Mouse (Mus musculus) mouse trophoblast stem cell (cell line): ENCODE data around the gene Itih1.

Experiments
- in situ Hi-C, 2 experiments: fragments of 300-500 bp; cut with MseI, MboI; formaldehyde crosslinking; loops; 2 replicates in 1 of 2; 3 replicates in 1 of 2; pipeline ENCODE4 v1.15.1; 2025

The Itih1 gene

DNA sequence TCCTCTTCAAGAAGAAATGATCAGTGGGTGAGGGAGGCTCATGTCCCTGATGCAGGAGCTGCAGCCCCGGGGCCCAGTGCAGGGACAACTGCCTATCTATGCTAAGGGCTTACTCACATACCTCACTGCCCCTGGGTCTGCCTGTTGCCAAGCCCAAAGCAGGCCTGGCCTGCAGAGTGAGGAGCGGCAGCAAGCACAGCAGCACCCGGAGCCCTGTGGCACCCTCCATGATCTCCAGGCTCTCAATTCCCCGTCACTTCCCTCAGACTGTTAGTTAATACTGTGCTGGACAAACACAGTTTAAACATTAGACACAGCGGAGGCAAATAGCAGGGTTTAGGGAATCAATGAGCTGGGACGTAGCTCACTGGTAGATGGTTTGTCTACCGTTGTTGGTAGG, at the start of gene Itih1:
TSS of gene Itih1 (minus strand) at position 252 of the 400 bp plus-strand sequence.
- in situ Hi-C loops, result loop anchor here in 1 of 2 experiments (10.0 kb wide), 1 partner anchor 78 kb away; no protein-coding TSS in a partner anchor

DNA sequence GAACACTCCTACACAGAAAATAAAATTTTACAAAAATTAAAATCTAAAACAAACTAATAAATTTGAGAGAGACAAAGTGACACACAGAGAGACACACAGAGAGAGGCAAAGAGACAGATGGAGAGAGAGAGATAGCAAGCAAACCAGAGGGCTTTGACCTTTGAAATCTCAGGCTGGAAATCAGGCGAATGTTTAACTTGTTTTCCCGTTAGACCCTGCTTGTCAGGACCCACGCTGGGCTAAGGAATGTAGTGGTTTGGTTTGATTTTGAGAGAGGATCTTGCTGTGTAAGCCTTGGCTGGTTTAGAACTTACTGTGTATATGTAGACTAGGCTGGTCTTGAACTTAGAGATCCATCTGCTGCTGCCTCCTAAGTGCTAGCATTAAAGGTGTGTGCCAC, 33.1 kb upstream of the Itih1 start:
- in situ Hi-C loops, result no loop called here

- in situ Hi-C loops, result no loop called here
These were observed 31.1 kb upstream of the Itih1 start for GRCm38 (mm10) chr14:30974204-30974603.

DNA sequence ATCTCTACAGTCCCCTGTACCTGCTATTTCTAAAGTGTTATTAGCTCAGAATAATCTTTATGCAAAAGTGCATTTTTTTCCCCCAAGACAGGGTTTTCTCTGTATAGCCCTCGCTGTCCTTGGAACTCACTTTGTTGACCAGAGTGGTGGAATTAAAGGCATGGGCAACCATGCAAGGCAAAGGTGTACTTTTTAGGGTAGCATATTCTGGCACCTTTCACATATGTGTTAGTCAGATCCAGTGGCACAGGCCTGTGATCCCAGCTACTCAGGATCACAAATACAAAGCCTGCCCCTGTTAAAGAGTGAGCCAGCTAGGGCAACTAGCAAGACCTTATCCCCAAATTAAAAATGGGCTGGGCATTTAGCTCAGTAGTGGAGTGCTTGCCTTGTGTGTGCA, 17.3 kb upstream of the Itih1 start:
- in situ Hi-C loops, result no loop called here

DNA sequence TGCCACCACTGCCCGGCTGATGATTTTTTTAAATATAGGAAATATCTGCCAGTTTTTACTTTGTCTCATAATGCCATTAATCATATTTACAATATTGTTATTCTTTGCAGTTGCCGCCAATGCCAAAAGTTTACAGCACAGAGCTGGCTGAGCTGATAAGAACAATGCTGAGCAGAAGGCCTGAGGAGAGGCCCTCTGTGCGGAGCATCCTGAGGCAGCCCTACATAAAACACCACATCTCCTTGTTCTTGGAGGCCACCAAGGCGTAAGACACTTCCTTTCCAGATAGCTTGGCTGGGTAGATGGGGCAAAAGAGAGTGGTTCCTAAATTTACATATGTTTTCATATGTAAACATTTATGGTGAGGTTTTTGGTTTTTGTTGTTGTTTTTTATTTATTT, 15.9 kb upstream of the Itih1 start:
- in situ Hi-C loops, result no loop called here

GRCm38 (mm10) chr14:30958517-30958916, 15.4 kb upstream of the Itih1 start:
- in situ Hi-C loops, result no loop called here

GRCm38 (mm10) chr14:30951154-30951825, 8.2 kb upstream of the Itih1 start, which contains the start of gene Nek4:
Nek4 (plus strand) TSS chr14:30951377.
- in situ Hi-C loops, result no loop called here

- in situ Hi-C loops, result loop anchor here in 1 of 2 experiments (10.0 kb wide), 1 partner anchor 85 kb away; no protein-coding TSS in a partner anchor
These were observed 6.9 kb upstream of the Itih1 start for GRCm38 (mm10) chr14:30949986-30950385.

DNA sequence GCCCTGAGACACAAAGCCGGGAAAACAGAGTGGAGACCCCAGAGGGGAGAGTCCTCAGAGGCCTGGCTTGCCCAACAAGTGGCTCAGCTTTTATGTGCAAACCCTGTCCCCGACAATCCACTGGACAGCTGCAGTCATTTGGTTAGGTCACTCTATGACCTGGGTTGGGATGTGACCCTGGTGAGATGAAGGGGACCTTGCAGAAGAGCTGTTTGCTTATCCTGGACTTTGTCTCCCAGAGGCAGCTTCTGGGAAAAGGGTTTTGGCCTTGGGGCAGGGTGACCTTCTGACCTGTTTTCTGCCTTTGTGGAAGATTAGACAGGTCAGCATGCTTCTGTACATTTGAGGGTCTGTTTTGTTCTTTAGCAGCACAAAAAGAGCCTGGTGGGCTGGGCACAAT, 1.7 kb upstream of the Itih1 start:
- in situ Hi-C loops, result loop anchor here in 1 of 2 experiments (10.0 kb wide), 1 partner anchor 80 kb away; no protein-coding TSS in a partner anchor

DNA sequence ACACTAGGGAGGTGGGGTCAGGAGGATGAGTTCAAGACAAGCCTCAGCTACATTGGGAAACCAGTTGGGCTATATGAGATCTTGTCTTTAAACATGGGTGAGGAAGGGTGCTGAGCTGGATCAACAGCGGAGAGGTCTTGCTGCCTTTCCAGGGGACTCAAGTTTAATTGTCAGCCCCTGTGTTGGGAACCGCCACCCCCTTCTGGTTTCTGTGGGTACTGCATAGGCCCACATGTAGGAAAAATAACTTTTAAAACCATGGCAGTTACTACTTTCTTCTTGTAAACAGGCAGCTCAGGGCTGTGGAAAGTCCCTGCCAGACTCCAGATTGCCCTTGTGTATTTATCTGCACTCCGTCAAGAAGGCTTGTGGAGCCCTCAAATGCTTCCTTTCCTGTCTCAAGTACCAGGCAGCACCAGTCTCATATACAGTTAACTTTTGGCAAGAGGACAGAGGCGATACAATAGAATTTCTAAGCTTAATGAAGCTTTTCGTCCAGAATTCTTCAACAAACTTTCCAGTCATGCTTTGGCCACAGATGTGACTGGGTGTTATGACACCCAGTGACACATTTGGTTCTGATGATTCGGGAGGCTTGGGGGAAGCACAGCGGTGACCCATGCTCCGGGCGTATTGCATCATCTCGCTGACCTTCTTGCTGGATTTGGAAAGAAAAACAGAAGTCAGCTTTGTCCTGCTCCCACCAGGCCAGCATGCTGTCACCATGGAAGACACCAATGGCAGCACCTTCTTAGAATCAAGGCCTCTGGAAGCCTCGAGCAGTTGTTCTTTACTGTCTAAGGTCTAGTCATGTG, 978 bp upstream of the Itih1 start:
- in situ Hi-C loops, result loop anchor here in 1 of 2 experiments (10.0 kb wide), 1 partner anchor 79 kb away; no protein-coding TSS in a partner anchor

- in situ Hi-C loops, result loop anchor here in 1 of 2 experiments (10.0 kb wide), 1 partner anchor 77 kb away; no protein-coding TSS in a partner anchor
These were observed 835 bp downstream of the Itih1 start for GRCm38 (mm10) chr14:30942254-30942653.

GRCm38 (mm10) chr14:30933351-30933750, 9.7 kb downstream of the Itih1 start:
- in situ Hi-C loops, result no loop called here

DNA sequence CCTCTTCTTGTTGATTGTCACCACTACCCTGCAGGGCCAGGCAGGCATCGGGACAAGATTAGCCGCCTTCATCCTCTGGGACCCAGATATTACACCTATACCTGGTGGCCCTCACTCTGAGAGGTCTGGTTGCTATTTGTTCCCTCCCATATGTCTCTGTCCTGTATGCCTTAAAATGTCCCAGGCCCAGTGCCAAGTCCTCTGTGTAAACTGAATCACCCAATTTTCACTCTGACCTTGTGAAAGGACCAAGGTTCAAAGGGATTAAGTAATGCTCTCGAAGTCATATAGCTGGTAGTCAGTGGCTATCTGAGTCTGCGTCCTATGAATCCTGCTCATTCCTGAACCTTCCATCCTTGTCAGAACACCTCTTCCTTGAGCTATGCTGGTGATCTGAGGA, 12.7 kb downstream of the Itih1 start:
- in situ Hi-C loops, result no loop called here

DNA sequence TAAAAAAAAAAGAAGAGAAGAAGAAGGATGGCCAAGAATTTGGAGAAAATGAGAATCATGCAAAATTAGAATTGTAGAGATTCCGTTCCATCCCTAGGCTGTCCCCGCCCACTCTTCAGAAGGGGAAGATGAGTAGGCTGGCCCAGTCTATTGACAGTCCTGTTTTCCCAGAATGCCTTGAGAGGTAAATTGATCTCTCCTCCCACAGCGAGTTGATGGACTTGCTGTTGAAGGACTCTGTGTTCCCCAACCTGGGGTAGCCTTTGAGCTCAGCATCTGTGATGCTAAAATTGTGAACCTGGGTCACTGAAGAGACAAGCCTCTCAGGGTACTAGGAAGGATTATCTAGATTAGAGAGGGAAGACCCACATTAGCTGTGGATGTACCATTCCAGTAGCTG, 17.6 kb downstream of the Itih1 start:
- in situ Hi-C loops, result no loop called here

DNA sequence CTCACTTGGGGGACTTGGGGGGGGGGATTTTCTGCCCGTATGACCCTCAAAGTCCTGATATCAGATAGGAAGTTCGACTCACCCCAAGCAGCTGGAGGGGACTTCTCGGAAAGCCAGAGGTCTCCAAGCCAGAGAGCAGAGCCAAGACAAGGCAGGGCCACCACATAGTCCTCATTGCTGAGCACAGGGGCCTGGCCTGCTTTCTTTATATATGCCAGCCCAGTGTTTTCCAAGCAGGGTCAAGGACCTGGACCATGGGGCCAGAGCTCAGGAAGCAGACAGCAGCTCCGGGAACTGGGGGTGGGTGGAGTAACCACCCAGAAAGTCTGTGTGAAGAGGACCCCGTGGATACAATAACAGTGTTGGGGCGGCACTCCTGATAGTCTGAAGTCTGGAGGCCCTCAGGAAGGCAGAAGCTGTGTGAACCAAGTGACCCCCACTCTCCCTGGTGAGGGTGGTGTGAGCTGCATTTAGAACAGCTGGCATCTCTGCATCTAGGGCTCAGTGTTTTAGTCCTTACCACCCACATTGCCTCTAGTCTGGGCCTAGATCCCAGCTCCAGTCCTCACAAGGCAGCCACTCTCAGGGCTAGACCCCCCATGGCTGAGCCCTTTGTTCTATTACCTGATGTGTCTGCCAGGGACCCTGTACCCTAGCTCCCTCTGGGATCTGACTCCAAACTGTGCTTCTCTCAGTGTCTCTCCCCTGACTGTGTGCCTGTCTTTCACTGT, 19.5 kb downstream of the Itih1 start, which contains the start of gene Itih3:
TSS of gene Itih3 (minus strand) at position 386 of the 731 bp plus-strand sequence.
- in situ Hi-C loops, result no loop called here

GRCm38 (mm10) chr14:30922053-30922670, 20.9 kb downstream of the Itih1 start:
- in situ Hi-C loops, result no loop called here

DNA sequence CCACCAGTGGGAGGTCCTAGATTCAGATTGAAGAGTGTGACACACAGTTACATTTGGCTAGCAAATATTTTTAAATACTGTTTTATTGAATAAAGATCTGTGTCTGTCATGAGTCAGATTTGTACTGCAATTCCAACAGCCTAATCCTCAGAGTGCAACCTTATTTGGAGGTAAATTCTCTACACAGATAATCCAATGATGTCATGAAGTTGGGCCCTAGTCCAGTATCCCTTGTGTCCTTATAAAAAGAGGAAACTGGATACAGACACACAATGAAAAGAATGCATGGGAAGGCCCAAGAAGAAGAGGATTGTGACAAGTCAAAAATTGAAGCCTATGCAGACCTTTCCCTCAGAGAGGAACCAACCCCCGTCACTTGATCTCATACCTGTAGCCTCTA, 26.6 kb downstream of the Itih1 start:
- in situ Hi-C loops, result no loop called here

DNA sequence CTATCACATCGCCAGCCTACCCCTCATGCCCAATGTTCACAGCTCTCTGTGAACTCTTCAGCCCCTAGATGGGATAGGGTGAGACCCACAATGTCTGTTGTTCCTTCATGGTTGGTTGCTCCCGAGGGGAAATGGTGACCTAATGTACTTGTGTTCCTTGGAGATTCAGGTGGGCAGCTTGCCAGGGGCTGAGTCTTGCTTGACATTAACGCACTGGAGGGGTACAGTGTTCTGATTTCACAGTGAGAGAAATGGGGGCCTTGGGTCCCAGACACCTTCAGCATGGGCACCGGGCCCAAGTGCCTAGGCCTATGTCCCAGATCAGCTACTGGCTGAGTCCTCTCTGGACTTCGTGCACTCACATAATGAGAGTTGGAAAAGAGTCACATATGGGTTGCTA, 29.7 kb downstream of the Itih1 start:
- in situ Hi-C loops, result no loop called here

DNA sequence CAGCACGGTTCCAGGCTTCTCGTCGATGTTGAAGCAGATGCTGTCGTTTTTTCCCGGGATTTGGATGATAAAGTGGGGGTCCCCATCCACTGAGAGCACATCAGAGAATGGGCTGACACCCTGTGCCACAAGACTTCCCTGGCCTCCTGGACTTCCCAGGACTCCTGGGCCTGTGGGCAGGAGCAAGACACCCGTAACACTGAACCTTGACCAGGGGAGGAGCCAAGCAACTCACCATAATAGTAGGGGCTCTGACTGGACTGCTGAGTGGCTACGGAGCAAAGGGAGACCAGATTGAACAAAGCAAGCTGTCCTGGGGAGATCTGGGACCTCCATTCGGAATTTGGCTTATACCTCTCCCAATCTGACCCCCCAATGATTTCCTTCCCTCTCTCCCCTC, 30.4 kb downstream of the Itih1 start:
- in situ Hi-C loops, result no loop called here

DNA sequence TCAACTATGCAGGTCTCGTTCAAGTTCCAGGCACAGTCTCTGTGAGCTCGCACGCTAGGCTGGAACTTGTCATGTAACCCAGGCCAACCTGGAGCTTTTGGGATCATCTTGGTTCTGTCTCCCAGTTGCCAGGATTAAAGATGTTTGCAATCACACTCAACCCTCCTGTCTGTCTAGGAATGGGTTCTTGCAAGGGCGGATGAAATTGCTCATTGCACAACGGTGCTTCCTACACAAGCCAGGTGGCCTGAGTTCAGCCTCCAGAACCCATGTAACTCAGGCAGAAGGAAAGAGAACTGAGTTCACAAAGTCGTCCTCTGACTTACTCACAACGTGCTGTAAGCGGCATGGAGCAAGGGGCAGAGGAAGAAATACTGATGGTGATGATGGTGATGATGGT, 31.9 kb downstream of the Itih1 start:
- in situ Hi-C loops, result no loop called here

GRCm38 (mm10) chr14:30907814-30908265, 35.2 kb downstream of the Itih1 start:
- in situ Hi-C loops, result no loop called here
